Mouse (Mus musculus) CD4-positive, CD25-positive, alpha-beta regulatory T cell (primary cell): ENCODE results near the gene Zfp972. TPM values are rescaled to one million over a fixed set of nuclear protein-coding genes. Genes with fewer than 3 reads are reported as not detected.

Source experiments
- polyA plus RNA-seq: library from polyadenylated mRNA; unstranded; fragments of 100-300 nt; shearing (Covaris generic); gene quantifications from one replicate; pipeline ENCODE4 v1.2.1, GENCODE M21; 2017

Zfp972 gene
- 0.34 TPM for polyA plus RNA-seq

DNA sequence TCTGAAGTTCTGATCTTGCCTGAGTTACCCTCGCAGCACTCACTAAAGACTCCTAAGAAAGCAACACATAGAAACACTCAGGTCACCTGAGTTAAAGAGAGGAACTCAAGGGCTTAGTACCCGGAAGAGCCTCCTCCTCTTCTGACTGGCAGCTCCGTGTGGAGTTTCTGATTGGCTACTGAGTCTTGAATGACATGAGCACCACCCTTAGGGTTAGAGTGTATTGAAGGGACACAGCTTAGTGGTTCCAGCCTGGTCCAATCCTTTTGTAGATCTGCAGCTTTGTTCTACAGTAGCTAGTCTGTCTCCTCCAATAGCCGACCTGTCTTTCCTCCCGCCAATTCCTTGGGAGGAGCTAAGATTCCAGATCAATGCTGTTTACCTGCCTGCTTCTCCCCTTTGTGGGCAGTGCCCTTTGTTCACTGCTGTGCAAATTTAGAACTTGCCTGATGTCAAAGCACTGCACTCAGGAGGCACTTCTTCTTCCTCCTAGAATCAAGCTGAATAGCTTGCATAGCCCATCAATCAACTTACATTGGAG, at the start of gene Zfp972:
Gene Zfp972 (minus strand): TSS at position 51 of the 541 bp plus-strand sequence.

GRCm38 (mm10) chr2:177957145-177957544, 31.7 kb upstream of the Zfp972 start, which contains the start of gene Gm14326:
TSS of gene Gm14326 (minus strand) at chr2:177957297.

GRCm38 (mm10) chr2:177897046-177897578, 28.3 kb downstream of the Zfp972 start, which contains the start of gene Gm14327:
TSS of gene Gm14327 (plus strand) at chr2:177897096.

Other genes starting within 250 kb of the Zfp972 start
- gene Gm14322, start 166.3 kb downstream of the Zfp972 start, polyA plus RNA-seq = not detected
- gene Gm14325, start 85.3 kb downstream of the Zfp972 start, polyA plus RNA-seq = 10.1 TPM
- gene Gm14327, start 28.5 kb downstream of the Zfp972 start, polyA plus RNA-seq = not detected
- 6.9 TPM for gene Gm14326, start 31.7 kb upstream of the Zfp972 start, polyA plus RNA-seq
- 9.0 TPM for gene Zfp971, start 97.7 kb upstream of the Zfp972 start, polyA plus RNA-seq
- gene Zfp931, start 152.9 kb upstream of the Zfp972 start, polyA plus RNA-seq = 7.5 TPM
- gene Phactr3, start 193.4 kb upstream of the Zfp972 start, polyA plus RNA-seq = not detected